Mouse (Mus musculus): ENCODE measurements around the gene Castor2.

The Castor2 gene

DNA sequence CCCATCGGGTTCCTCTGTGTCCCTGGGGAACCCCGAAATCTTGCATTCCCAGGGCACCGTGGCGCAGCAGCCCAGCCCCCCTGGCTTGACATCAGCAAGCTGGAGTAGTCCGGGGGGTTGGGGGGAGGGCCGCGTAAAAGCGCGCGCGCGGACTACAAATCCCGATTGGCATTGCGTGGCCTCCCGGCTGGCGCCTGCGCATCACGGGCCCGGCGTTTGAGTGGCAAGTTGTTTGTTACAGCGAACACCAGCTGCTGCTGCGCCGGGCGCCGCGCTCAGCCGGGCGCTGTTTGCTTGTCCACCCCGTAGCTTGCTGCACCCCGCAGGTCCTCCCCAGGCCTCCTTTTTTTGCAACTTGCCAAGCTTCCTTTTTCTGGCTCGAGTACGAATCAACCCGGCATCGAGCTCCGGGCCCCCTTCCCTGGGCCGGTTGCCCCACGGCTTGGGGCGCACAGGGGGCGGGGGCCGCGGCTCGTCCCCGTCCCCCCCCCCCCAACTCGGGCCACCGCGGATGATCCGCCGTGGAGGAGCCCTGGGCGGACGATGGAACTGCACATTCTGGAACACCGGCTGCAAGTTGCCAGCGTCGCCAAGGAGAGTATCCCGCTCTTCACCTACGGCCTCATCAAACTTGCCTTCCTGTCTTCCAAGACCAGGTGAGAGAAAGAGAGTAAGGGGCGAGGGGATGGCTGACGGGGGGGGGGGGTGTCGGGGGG lies at the start of gene Castor2:
TSS of gene Castor2 (plus strand) at position 216 of the 716 bp plus-strand sequence.
- DNase-seq = peak; percentile 96

GRCm38 (mm10) chr5:134050711-134051110 lies 48.8 kb upstream of the Castor2 start:
- DNase-seq = no peak

- no peak for DNase-seq
Measured at GRCm38 (mm10) chr5:134052614-134053013, 46.9 kb upstream of the Castor2 start.

DNA sequence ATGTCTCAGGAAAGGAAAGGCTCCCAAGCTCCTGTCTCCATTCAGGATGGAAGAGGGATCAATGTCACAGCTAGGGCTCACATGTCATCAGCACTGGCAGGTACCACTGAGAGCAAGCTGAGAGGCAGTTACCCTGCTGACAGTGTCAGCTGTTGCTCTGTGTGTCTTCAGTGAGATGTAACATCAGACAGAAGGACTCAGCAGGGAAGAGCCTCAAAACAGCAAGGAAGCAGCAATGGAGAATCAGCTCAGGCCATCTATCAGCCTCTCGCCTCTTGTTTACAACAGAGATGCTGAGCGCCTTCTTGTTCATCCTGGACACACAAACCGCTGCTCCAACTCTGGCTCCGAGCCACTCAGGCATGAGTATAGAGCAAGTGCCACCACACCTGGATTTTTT lies 45.0 kb upstream of the Castor2 start:
- no peak for DNase-seq

DNA sequence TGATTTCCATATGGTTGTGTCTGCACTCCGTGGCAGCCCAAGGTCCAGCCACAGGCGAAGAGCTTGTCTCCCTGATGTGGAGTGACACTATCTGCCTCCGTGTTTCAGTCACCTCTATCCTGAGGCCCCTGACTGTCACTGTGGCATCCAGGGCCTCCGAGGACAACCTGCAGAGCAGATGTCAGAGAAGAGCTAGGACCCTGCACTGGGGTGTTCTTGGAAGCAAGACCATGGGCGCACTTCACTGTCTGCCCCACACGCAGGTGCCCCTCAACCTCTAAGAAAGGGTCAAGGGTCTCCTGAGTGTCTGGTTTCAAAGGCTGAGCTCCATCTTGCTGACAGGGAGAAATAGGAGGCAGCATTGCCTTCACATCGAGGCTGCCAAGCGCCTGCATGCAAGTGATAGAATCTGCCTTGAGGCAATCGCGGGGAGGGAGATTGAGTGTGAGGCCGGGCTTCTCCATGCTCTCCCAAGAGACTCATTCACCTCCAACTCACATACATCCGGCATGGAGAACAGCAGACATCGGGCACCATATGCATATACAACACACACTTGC lies 40.6 kb upstream of the Castor2 start:
- DNase-seq = no peak

GRCm38 (mm10) chr5:134063362-134064064 lies 36.0 kb upstream of the Castor2 start:
- peak; percentile 89 for DNase-seq

GRCm38 (mm10) chr5:134066261-134066660 lies 33.2 kb upstream of the Castor2 start:
- DNase-seq = no peak

GRCm38 (mm10) chr5:134067924-134068323 lies 31.6 kb upstream of the Castor2 start:
- DNase-seq = no peak

GRCm38 (mm10) chr5:134073512-134074041 lies 25.9 kb upstream of the Castor2 start:
- DNase-seq = peak; percentile 19

GRCm38 (mm10) chr5:134074368-134074767 lies 25.1 kb upstream of the Castor2 start:
- no peak for DNase-seq

DNA sequence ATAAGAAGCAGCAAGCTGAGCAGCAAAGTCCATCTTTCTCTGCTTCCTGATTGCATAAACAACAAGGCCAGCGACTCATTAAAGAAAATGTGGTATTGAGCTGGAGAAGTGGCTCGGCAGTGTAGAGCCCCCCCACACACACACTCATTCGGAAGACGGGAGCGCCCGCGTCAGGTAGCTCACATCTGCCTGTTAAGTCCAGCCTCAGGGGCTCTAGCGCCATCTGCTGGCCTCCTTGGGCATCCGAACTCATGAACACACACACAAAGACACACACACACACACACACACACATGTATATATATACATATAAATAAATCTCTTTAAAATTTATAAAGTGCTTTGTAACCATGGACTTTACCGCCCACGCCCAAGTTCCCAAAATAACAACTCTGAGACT lies 23.3 kb upstream of the Castor2 start:
- no peak for DNase-seq

GRCm38 (mm10) chr5:134080685-134081548 lies 18.6 kb upstream of the Castor2 start:
- DNase-seq = peak; percentile 50

DNA sequence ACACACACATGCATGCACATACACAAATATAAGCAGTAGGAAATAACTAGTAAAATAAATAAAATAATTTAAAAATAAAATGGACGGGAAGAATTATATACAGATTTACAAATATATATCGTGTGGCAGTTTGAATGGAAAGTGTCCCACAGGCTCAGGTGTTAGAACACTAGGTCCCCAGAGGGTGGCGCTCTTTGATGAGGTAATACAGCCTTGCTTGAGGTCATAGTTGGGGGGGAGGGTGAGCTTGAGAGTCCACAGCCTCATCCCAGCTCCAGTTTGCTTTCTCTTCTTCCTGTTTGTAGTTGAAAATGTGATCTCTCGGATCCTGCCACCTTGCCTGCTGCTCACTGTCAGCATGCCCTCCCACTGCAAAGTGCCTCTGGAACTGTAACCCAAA lies 14.3 kb upstream of the Castor2 start:
- DNase-seq = no peak

DNA sequence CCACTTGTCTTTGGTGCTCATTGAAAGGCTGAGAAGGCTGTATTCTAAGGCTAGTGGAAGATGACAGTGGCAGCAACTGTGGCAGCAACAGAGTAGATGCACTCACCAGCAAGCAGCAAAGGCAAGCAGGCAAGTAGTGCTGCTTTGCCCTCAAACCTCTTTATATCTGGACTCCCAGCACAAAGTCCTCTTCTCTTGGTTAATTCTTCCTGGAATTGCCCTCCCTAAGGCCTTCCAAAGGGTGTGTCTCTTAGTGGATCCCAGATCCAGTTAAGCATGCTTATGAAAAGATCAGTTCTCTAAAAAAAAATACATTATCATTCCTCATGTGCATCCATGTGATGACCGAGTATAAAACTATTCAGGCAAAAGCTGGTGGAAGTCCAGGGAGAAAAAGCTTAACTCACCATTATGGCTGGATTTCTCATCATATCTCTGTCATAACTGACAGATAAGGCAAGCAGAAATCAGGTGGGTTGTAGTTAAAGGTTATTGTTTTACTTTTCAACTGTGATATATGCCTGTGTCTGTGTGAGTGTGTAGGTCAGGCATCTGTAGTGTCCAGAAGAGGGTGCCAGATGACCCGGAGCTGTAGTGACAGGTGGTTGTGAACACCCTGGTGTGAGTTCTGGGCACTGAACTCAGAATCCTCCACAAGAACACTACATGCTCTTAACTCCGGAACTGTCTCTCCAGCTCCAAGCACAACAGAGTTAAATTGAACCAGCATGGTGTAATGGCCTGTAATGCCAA lies 13.4 kb upstream of the Castor2 start:
- no peak for DNase-seq

DNA sequence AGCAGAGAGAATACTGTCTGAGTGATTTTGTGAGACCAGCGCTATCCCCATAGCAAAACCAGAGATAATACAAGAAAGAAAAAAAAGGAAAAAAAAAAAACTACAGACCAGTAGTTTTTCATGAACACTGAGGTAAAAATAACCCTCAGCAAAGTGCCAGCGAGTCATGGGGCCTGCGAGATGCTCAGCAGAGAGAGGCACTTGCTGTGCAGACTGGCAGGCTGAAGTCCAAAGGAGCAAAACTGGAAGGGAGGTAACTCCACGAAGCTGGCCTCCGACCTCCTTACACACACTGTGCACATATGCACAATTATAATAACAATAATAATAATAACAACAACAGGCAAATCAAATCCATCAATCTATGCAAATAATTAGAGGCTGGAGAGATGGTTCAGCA lies 12.3 kb upstream of the Castor2 start:
- no peak for DNase-seq

- DNase-seq = no peak
Measured at GRCm38 (mm10) chr5:134095766-134096165, 3.7 kb upstream of the Castor2 start.

DNA sequence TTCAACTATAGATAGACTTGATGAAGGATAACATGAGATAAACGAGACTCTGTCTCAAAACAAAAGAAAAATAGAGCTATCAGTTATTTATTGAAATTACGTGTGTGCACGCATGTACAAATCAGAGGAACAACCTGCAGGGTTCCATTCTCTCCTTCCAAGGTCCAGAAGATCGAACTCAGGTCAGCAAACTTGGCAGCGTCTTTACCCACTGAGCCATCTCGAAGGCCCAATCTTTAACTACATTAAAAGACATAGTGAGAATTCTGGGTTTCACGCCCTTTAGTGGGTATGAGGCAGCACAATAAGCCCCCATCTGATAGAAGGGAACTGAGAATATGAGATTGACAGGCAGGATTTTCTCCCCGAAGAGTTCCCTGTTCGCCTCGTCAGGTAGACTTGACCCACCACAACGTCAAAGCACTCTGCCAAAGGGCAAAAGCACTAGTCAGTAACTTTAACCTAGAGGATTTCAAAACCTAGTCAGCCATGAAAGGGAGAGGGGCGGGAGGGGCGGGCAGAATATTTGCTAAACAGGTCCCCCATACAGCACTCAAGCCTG lies 1.1 kb upstream of the Castor2 start:
- no peak for DNase-seq

GRCm38 (mm10) chr5:134098976-134099375 lies 535 bp upstream of the Castor2 start:
- peak; percentile 51 for DNase-seq

DNA sequence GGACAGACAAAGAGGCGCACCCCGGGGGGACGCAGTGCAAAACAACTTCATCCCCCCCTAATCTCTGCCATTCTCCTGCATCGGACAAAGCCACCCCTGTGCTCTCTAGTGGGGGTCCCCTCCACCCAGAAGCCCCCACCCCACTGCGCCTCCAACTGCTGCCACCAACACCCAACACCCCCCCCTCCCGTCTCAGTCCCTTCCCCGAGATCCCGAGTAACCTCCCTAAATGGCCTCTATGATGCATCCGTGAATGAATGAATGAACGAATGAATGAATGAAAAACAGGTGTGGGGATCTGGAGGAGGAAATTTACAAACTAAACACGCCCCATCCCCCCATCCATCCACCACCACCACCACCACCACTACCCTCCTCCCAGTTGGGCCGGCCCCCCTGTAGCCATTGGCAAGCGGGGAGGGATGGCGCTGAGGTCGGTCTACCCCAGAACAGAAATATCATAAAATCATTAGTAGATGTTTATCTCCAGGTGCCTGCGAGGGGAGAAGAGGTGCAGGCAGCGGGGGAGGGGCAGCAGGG lies 791 bp downstream of the Castor2 start:
- peak; percentile 22 for DNase-seq

GRCm38 (mm10) chr5:134101322-134101721 lies 1.8 kb downstream of the Castor2 start:
- DNase-seq = no peak

- DNase-seq = peak; percentile 59
Measured at GRCm38 (mm10) chr5:134101883-134102282, 2.4 kb downstream of the Castor2 start.
